Comparison of ENCODE assay signal across 9 mouse cellular contexts in genomic region chr19:23151651-23152070, GRCm38 (mm10). TPM values are rescaled to one million over a fixed set of nuclear protein-coding genes. Genes with fewer than 3 reads are reported as not detected.
A peak's percentile ranks its signal among the peaks of the same experiment; 100 is the strongest.
DNase-seq lines count a peak whose midpoint lies in the region; ATAC-seq and TF ChIP-seq lines count a peak whose summit lies in the region.
"Had no signal": no experiment of that assay in that cellular context is flagged by ENCODE, and none has a peak within 500 bp of the region (broad histone marks: within the 10 kb centered on the region; RNA-seq: fewer than 3 reads in every experiment).

No protein-coding gene starts in this region.

- ATAC-seq in erythroid progenitor cell, adult 5-6 weeks (replicated peaks; ENCODE audit: low FRiP score, poor library complexity, severe bottlenecking): peak; percentile 79
- peak; percentile 76 for ATAC-seq in megakaryocyte progenitor cell, adult 5-6 weeks (replicated peaks; ENCODE audit: poor library complexity)

- peak; percentile 24 for TF ChIP-seq CTCF in ES-Bruce4 (IDR thresholded peaks at IDR 0.05; ENCODE audit: low read depth, low read length)

- H3K27ac ChIP-seq in ES-Bruce4 (ENCODE audit: insufficient read depth, low read length): peak overlapping the region; percentile 98
- H3K27ac ChIP-seq: neural tube, embryonic 12.5 days had no signal

- peaks cover 33% of the 10 kb centered on the region for H3K36me3 ChIP-seq in ES-Bruce4 (ENCODE audit: control insufficient read depth, insufficient read depth, low read length, poor library complexity, severe bottlenecking)
- H3K36me3 ChIP-seq: neural tube, embryonic 12.5 days had no signal

- peak; percentile 16; the same call in 1 of the 2 replicates for TF ChIP-seq EP300 in ES-Bruce4 (IDR thresholded peaks at IDR 0.05; ENCODE audit: insufficient read depth, low read depth, low read length)

- TF ChIP-seq POLR2A in ES-Bruce4 (IDR thresholded peaks at IDR 0.05; ENCODE audit: insufficient read depth, low read length): no peak

- H3K9me3 ChIP-seq in ES-Bruce4 (replicated peaks; ENCODE audit: control insufficient read depth, insufficient read depth, low read length, poor library complexity, severe bottlenecking): no peaks in the 10 kb centered on the region
- H3K9me3 ChIP-seq: neural tube, embryonic 12.5 days had no signal

- peak overlapping the region; percentile 73 for H3K9ac ChIP-seq in ES-Bruce4 (ENCODE audit: low read depth, poor library complexity, severe bottlenecking)
- H3K9ac ChIP-seq: neural tube, embryonic 12.5 days had no signal

- peak overlapping the region; percentile 68 for H3K4me3 ChIP-seq in ES-Bruce4 (ENCODE audit: low read depth, low read length)
- H3K4me3 ChIP-seq: neural tube, embryonic 12.5 days had no signal

- H3K27me3 ChIP-seq in ES-Bruce4 (ENCODE audit: control insufficient read depth, insufficient read depth, low read length, poor library complexity, severe bottlenecking): no peaks in the 10 kb centered on the region
- H3K27me3 ChIP-seq: neural tube, embryonic 12.5 days had no signal

- H3K4me1 ChIP-seq in ES-Bruce4 (ENCODE audit: control insufficient read depth, insufficient read depth, low read length): peaks cover 3% of the 10 kb centered on the region
- H3K4me1 ChIP-seq: neural tube, embryonic 12.5 days had no signal

- DNase-seq in gastrocnemius, adult 18-20 months (ENCODE audit: low spot score): peak; percentile 54
- DNase-seq in gastrocnemius, adult 8-10 months (ENCODE audit: low spot score in 2 of 2): no peak
- DNase-seq in kidney, postnatal 10 days: peak; percentile 77
- DNase-seq in layer of hippocampus, adult 9-11 months: no peak
- DNase-seq in layer of hippocampus, adult 18-20 months (ENCODE audit: low spot score in 2 of 2): no peak

RNA-seq across cellular contexts. Expression of gene Klf9, which starts 10.6 kb away (rescaled TPM):
- 100 to 1,000 TPM; 105 to 142 TPM for total RNA-seq in gastrocnemius, adult 18-20 months (2021)
- 100 to 1,000 TPM; 108 to 165 (median 128) TPM for total RNA-seq in gastrocnemius, adult 8-10 months (2022)
- polyA plus RNA-seq in ES-Bruce4 (2011; ENCODE audit: insufficient read depth, insufficient read length, low read depth, missing spikeins): 73.8 and 77.1 TPM in 2 replicates
- total RNA-seq in erythroid progenitor cell, adult 5-6 weeks (2015; ENCODE audit: low replicate concordance): 1.1 and 2.9 TPM in 2 replicates
- total RNA-seq in erythroid progenitor cell, adult 5-6 weeks (2017; ENCODE audit: low replicate concordance): 4.2 and 4.5 TPM in 2 replicates
- total RNA-seq in megakaryocyte progenitor cell, adult 5-6 weeks (2015): 19.0 and 20.1 TPM in 2 replicates
- 13.3 and 16.0 TPM in 2 replicates for total RNA-seq in megakaryocyte progenitor cell, adult 5-6 weeks (2017)
- total RNA-seq in layer of hippocampus, adult 18-20 months (2021): 100 to 1,000 TPM; 163 to 172 TPM

Comparison
In these comparisons a context has a peak if more than half of its experiments do, and no peak if none do; other contexts are left out.
1. DNase-seq: peak in gastrocnemius, adult 18-20 months (single experiment) and kidney, postnatal 10 days (single experiment); none in gastrocnemius, adult 8-10 months (0 of 2), layer of hippocampus, adult 9-11 months (single experiment) and layer of hippocampus, adult 18-20 months (0 of 2).
2. RNA of gene Klf9, which starts 10.6 kb away (total RNA-seq): 163 to 172 TPM in layer of hippocampus, adult 18-20 months, 105 to 142 TPM in gastrocnemius, adult 18-20 months and 108 to 165 TPM in gastrocnemius, adult 8-10 months; 13.3 to 20.1 TPM in megakaryocyte progenitor cell, adult 5-6 weeks and 1.1 to 4.5 TPM in erythroid progenitor cell, adult 5-6 weeks; every median in the first group is over 4 times any median in the second.